Mouse (Mus musculus) left cerebral cortex, postnatal 4 days (tissue): ENCODE results near the gene Slc25a26. TPM values are rescaled to one million over a fixed set of nuclear protein-coding genes. Genes with fewer than 3 reads are reported as not detected.

ENCODE experiments used
- microRNA-seq: library from miRNA; unstranded; fragments of <30 nt; microRNA quantifications from one replicate; pipeline ENCODE4 v1.2.0, GENCODE M21; 2022
- total RNA-seq, 2 experiments: library from RNA; stranded (reverse); gene quantifications; 2 replicates each; pipeline ENCODE4 v1.2.3; 2021

Gene Slc25a26
- total RNA-seq, 2 experiments from 2014 or later = 8.1 to 11.0 TPM

Small RNA genes within 50 kb of the gene (microRNA-seq; reads per million reads assigned to microRNA genes)
- not detected for gene Mir7041

Other genes with a start within 250 kb of the Slc25a26 start
- 10 to 100 TPM; 87.2 to 87.4 TPM for gene Magi1, start 216.4 kb upstream of the Slc25a26 start, total RNA-seq
- 10 to 100 TPM; 28.3 to 32.8 TPM for gene Lrig1, start 199.8 kb downstream of the Slc25a26 start, total RNA-seq